Mouse (Mus musculus) forebrain, embryonic 15.5 days (tissue): ENCODE data around the gene Zmynd15. TPM values are rescaled to one million over a fixed set of nuclear protein-coding genes. Genes with fewer than 3 reads are reported as not detected.

ENCODE experiments used
- ATAC-seq: fragments of 200-750 bp; cut with Nextera tagmentation; replicated peaks from 2 replicates; pipeline ENCODE4 v1.8.0; 2017; ENCODE audit warnings: mild to moderate bottlenecking, moderate TSS enrichment, moderate library complexity
- H3K27ac ChIP-seq: fragments of 300-500 bp; sonication (generic); replicated peaks from 2 replicates; pipeline ENCODE4 v1.5.1; 2015; ENCODE audit warnings: mild to moderate bottlenecking, inconsistent platforms
- H3K27me3 ChIP-seq: fragments of 300-500 bp; sonication (generic); 2 replicates; pipeline ENCODE4 v1.6.1; 2015; ENCODE audit warnings: inconsistent platforms
- H3K36me3 ChIP-seq: fragments of 300-500 bp; sonication (generic); 2 replicates; pipeline ENCODE4 v1.6.1; 2015; ENCODE audit warnings: mild to moderate bottlenecking, inconsistent platforms
- H3K4me1 ChIP-seq: fragments of 300-500 bp; sonication (generic); 2 replicates; pipeline ENCODE4 v1.6.1; 2015; ENCODE audit warnings: inconsistent platforms
- H3K4me2 ChIP-seq: fragments of 300-500 bp; sonication (generic); replicated peaks from 2 replicates; pipeline ENCODE4 v1.6.1; 2015; ENCODE audit warnings: mild to moderate bottlenecking, inconsistent platforms
- H3K4me3 ChIP-seq: fragments of 300-500 bp; sonication (generic); 2 replicates; pipeline ENCODE4 v1.5.1; 2015; ENCODE audit warnings: mild to moderate bottlenecking, inconsistent platforms
- H3K9ac ChIP-seq: fragments of 300-500 bp; sonication (generic); replicated peaks from 2 replicates; pipeline ENCODE4 v1.6.1; 2015; ENCODE audit warnings: mild to moderate bottlenecking, inconsistent platforms
- H3K9me3 ChIP-seq: fragments of 300-500 bp; sonication (generic); 2 replicates; pipeline ENCODE4 v1.6.1; 2016; ENCODE audit warnings: inconsistent platforms
- WGBS: fragments of 180-500 bp; shearing (Covaris S2); methylation state at CpG from one replicate; pipeline ENCODE4 v1.1.7; 2015; ENCODE audit warnings: mixed read lengths; 5-methylcytosine and 5-hydroxymethylcytosine counted together
- polyA plus RNA-seq: library from polyadenylated mRNA; unstranded; fragments of >200 nt; fragmentation: Nextera tagmentation; extraction: Ambion mirVana; gene quantifications from 2 replicates; pipeline ENCODE4 v1.2.1, GENCODE M21; 2015

The Zmynd15 gene
- polyA plus RNA-seq, 1 experiment from 2014 or later = 0.52 TPM

- Histone ChIP-seq H3K4me3 (no peak overlapping the region), H3K27me3 (no peaks in the 10 kb centered on the region), H3K9me3 (no peaks in the 10 kb centered on the region), H3K4me2 (no peak overlapping the region), H3K4me1 (no peaks in the 10 kb centered on the region), H3K9ac (no peak overlapping the region), H3K27ac (no peak overlapping the region), H3K36me3 (no peaks in the 10 kb centered on the region)
- WGBS = 56% methylated on average over 2 of the region's 2 CpGs
- ATAC-seq = no peak
Measured at GRCm38 (mm10) chr11:70485498-70485897, 26.3 kb downstream of the Zmynd15 start.

GRCm38 (mm10) chr11:70487816-70488215 is 28.6 kb downstream of the Zmynd15 start:
- Histone ChIP-seq H3K36me3 (no peaks in the 10 kb centered on the region), H3K4me1 (no peaks in the 10 kb centered on the region), H3K9ac (no peak overlapping the region), H3K4me3 (no peak overlapping the region), H3K27ac (no peak overlapping the region), H3K27me3 (no peaks in the 10 kb centered on the region), H3K4me2 (no peak overlapping the region), H3K9me3 (no peaks in the 10 kb centered on the region)
- ATAC-seq = no peak
- 49% methylated on average over 4 of the region's 4 CpGs for WGBS

- no peak for ATAC-seq
- Histone ChIP-seq H3K4me1 (no peaks in the 10 kb centered on the region), H3K9me3 (no peaks in the 10 kb centered on the region), H3K4me3 (no peak overlapping the region), H3K4me2 (no peak overlapping the region), H3K36me3 (no peaks in the 10 kb centered on the region), H3K27me3 (no peaks in the 10 kb centered on the region), H3K9ac (no peak overlapping the region), H3K27ac (no peak overlapping the region)
- WGBS = 85% methylated on average over 3 of the region's 3 CpGs
Measured at GRCm38 (mm10) chr11:70489138-70489537, 29.9 kb downstream of the Zmynd15 start.

GRCm38 (mm10) chr11:70489684-70490083 is 30.5 kb downstream of the Zmynd15 start:
- WGBS = 88% methylated on average over 6 of the region's 6 CpGs
- ATAC-seq = no peak

GRCm38 (mm10) chr11:70499566-70500475 is 40.6 kb downstream of the Zmynd15 start:
- ATAC-seq = no peak
- no peaks in the 10 kb centered on the region for H3K9me3 ChIP-seq
- no peak overlapping the region for H3K4me2 ChIP-seq
- no peaks in the 10 kb centered on the region for H3K4me1 ChIP-seq
- no peaks in the 10 kb centered on the region for H3K27me3 ChIP-seq
- no peak overlapping the region for H3K27ac ChIP-seq
- 67% methylated on average over 14 of the region's 14 CpGs for WGBS
- no peak overlapping the region for H3K4me3 ChIP-seq
- no peaks in the 10 kb centered on the region for H3K36me3 ChIP-seq
- no peak overlapping the region for H3K9ac ChIP-seq

More at GRCm38 (mm10) chr11:70489684-70490083, 30.5 kb downstream of the Zmynd15 start:
- no peak overlapping the region for H3K4me3 ChIP-seq
- no peak overlapping the region for H3K4me2 ChIP-seq
- no peak overlapping the region for H3K27ac ChIP-seq
- no peaks in the 10 kb centered on the region for H3K4me1 ChIP-seq
- no peaks in the 10 kb centered on the region for H3K9me3 ChIP-seq
- no peak overlapping the region for H3K9ac ChIP-seq
- H3K27me3 ChIP-seq = no peaks in the 10 kb centered on the region
- no peaks in the 10 kb centered on the region for H3K36me3 ChIP-seq

GRCm38 (mm10) chr11:70500476-70500812 is 41.2 kb downstream of the Zmynd15 start:
- Histone ChIP-seq H3K4me2 (no peak overlapping the region), H3K27ac (no peak overlapping the region), H3K9ac (no peak overlapping the region), H3K27me3 (no peaks in the 10 kb centered on the region), H3K4me3 (no peak overlapping the region), H3K4me1 (no peaks in the 10 kb centered on the region), H3K36me3 (no peaks in the 10 kb centered on the region), H3K9me3 (no peaks in the 10 kb centered on the region)
- 97% methylated on average over 1 of the region's 1 CpGs for WGBS
- no peak for ATAC-seq

- no peak overlapping the region for H3K27ac ChIP-seq
- 82% methylated on average over 3 of the region's 3 CpGs for WGBS
- H3K9ac ChIP-seq = no peak overlapping the region
- H3K27me3 ChIP-seq = no peaks in the 10 kb centered on the region
- ATAC-seq = no peak
- H3K4me3 ChIP-seq = no peak overlapping the region
- no peaks in the 10 kb centered on the region for H3K36me3 ChIP-seq
- no peaks in the 10 kb centered on the region for H3K9me3 ChIP-seq
- H3K4me2 ChIP-seq = no peak overlapping the region
- no peaks in the 10 kb centered on the region for H3K4me1 ChIP-seq
Measured at GRCm38 (mm10) chr11:70502018-70502417, 42.8 kb downstream of the Zmynd15 start.

- H3K27me3 ChIP-seq = peaks cover 2% of the 10 kb centered on the region; the same call in 1 of the 2 replicates
- peaks cover 5% of the 10 kb centered on the region; the same call in 1 of the 2 replicates for H3K4me1 ChIP-seq
- no peaks in the 10 kb centered on the region for H3K9me3 ChIP-seq
- H3K9ac ChIP-seq = no peak within 1 kb of the TSS
- no peak within 1 kb of the TSS for H3K4me2 ChIP-seq
- H3K27ac ChIP-seq = no peak within 1 kb of the TSS
- WGBS = 83% methylated on average over 9 of the region's 9 CpGs
- ATAC-seq = no peak
- H3K36me3 ChIP-seq = no peaks in the 10 kb centered on the region
- H3K4me3 ChIP-seq = no peak within 1 kb of the TSS
Measured at GRCm38 (mm10) chr11:70504970-70505369, 45.7 kb downstream of the Zmynd15 start, which contains the start of gene Tm4sf5. TSS of gene Tm4sf5 (plus strand) at chr11:70505244.

- no peaks in the 10 kb centered on the region for H3K9me3 ChIP-seq
- H3K36me3 ChIP-seq = no peaks in the 10 kb centered on the region
- H3K9ac ChIP-seq = no peak overlapping the region
- no peak for ATAC-seq
- H3K4me1 ChIP-seq = peaks cover 5% of the 10 kb centered on the region; the same call in 1 of the 2 replicates
- H3K27ac ChIP-seq = no peak overlapping the region
- peaks cover 2% of the 10 kb centered on the region; the same call in 1 of the 2 replicates for H3K27me3 ChIP-seq
- 25% methylated on average over 4 of the region's 4 CpGs for WGBS
- H3K4me2 ChIP-seq = no peak overlapping the region
- no peak overlapping the region for H3K4me3 ChIP-seq
Measured at GRCm38 (mm10) chr11:70506385-70506784, 47.2 kb downstream of the Zmynd15 start.

GRCm38 (mm10) chr11:70506962-70507515 is 47.8 kb downstream of the Zmynd15 start:
- no peak overlapping the region for H3K9ac ChIP-seq
- H3K4me1 ChIP-seq = peaks cover 5% of the 10 kb centered on the region; the same call in 1 of the 2 replicates
- ATAC-seq = no peak
- no peak overlapping the region for H3K27ac ChIP-seq
- no peak overlapping the region for H3K4me2 ChIP-seq
- no peaks in the 10 kb centered on the region for H3K36me3 ChIP-seq
- 74% methylated on average over 7 of the region's 7 CpGs for WGBS
- H3K9me3 ChIP-seq = no peaks in the 10 kb centered on the region
- peaks cover 2% of the 10 kb centered on the region; the same call in 1 of the 2 replicates for H3K27me3 ChIP-seq
- no peak overlapping the region for H3K4me3 ChIP-seq

- no peaks in the 10 kb centered on the region for H3K36me3 ChIP-seq
- H3K27ac ChIP-seq = no peak overlapping the region
- H3K9ac ChIP-seq = no peak overlapping the region
- peaks cover 5% of the 10 kb centered on the region; the same call in 1 of the 2 replicates for H3K4me1 ChIP-seq
- peaks cover 2% of the 10 kb centered on the region; the same call in 1 of the 2 replicates for H3K27me3 ChIP-seq
- ATAC-seq = no peak; the same call in 1 of the 2 replicates
- peak overlapping the region; percentile 14; the same call in 1 of the 2 replicates for H3K4me3 ChIP-seq
- 12% methylated on average over 19 of the region's 19 CpGs for WGBS
- no peaks in the 10 kb centered on the region for H3K9me3 ChIP-seq
- peak overlapping the region; percentile 31 for H3K4me2 ChIP-seq
Measured at GRCm38 (mm10) chr11:70509753-70510564, 50.7 kb downstream of the Zmynd15 start.
